Comparison of ENCODE assay signal across 23 mouse cellular contexts in genomic region chr13:29278156-29278555, GRCm38 (mm10).
DNase-seq lines count a peak whose midpoint lies in the region; ATAC-seq and TF ChIP-seq lines count a peak whose summit lies in the region.
"Had no signal": no experiment of that assay in that cellular context is flagged by ENCODE, and none has a peak within 500 bp of the region (broad histone marks: within the 10 kb centered on the region; RNA-seq: fewer than 3 reads in every experiment).

No protein-coding gene starts in this region.

- no peak for TF ChIP-seq POLR2A in liver, adult 2 months (IDR thresholded peaks at IDR 0.05; ENCODE audit: extremely low read depth, insufficient read depth, low read length)

- in situ Hi-C loops in ES-E14 (cut with MboI; ENCODE audit: low sequenced_read_pairs in 2 of 2, unreplicated experiment in 2 of 2), result no loop called here

- DNase-seq in liver, adult 2 months (ENCODE audit: extremely low read depth, low read depth, low spot score), result peak; percentile 5
- DNase-seq in liver, embryonic 11.5 days (ENCODE audit: low spot score), result no peak
- peak; percentile 8 for DNase-seq in lung, postnatal 36 days
- DNase-seq in lung, postnatal 25 days (ENCODE audit: low spot score), result no peak
- peak; percentile 37 for DNase-seq in ES-E14 (ENCODE audit: low read depth, low spot score)
- DNase-seq in yolk sac, embryonic 10.5 days (ENCODE audit: low spot score), result peak; percentile 19
- DNase-seq in T-cell, adult 2 months (ENCODE audit: low spot score), result no peak
- DNase-seq in layer of hippocampus, adult 9-10 months (ENCODE audit: low spot score), result no peak
- DNase-seq: adrenal gland, adult 2 months; adrenal gland, postnatal 14 days; cerebellum, adult 11 months; cerebellum, adult 2 months; cerebellum, adult 9-11 months; cerebellum, postnatal 25 days; gastrocnemius, postnatal 25 days; heart, adult 2 months had no signal

- H3K79me2 ChIP-seq in liver, adult 2 months (ENCODE audit: control insufficient read depth, insufficient read depth, low read length), result no peaks in the 10 kb centered on the region

- H3K9me3 ChIP-seq in liver, embryonic 11.5 days (ENCODE audit: control insufficient read depth, low read length), result no peaks in the 10 kb centered on the region
- H3K9me3 ChIP-seq in ES-E14 (ENCODE audit: control insufficient read depth, insufficient read depth, low read depth, low read length), result no peaks in the 10 kb centered on the region
- H3K9me3 ChIP-seq: embryonic facial prominence, embryonic 12.5 days; embryonic facial prominence, embryonic 15.5 days; hindbrain, embryonic 12.5 days; hindbrain, embryonic 15.5 days had no signal

- no peak for ATAC-seq in liver, embryonic 11.5 days (replicated peaks; ENCODE audit: low FRiP score)
- ATAC-seq: CD4-positive, CD25-positive, alpha-beta regulatory T cell, adult 4 months; forebrain, embryonic 14.5 days had no signal

- H3K4me3 ChIP-seq in liver, adult 2 months (ENCODE audit: insufficient read depth, low read depth, low read length), result no peak overlapping the region
- no peak overlapping the region for H3K4me3 ChIP-seq in liver, embryonic 11.5 days (ENCODE audit: low read depth, low read length)
- H3K4me3 ChIP-seq in ES-E14 (ENCODE audit: insufficient read depth in 1 of 2, low read depth in 1 of 2, low read length in 2 of 2, poor library complexity in 1 of 2, severe bottlenecking in 1 of 2), result no peak overlapping the region
- H3K4me3 ChIP-seq: embryonic facial prominence, embryonic 12.5 days; embryonic facial prominence, embryonic 15.5 days; heart, adult 2 months; hindbrain, embryonic 12.5 days; hindbrain, embryonic 15.5 days had no signal

- H3K4me2 ChIP-seq in liver, embryonic 11.5 days, result no peak overlapping the region
- H3K4me2 ChIP-seq: embryonic facial prominence, embryonic 12.5 days; embryonic facial prominence, embryonic 15.5 days; heart, embryonic 11.5 days; hindbrain, embryonic 12.5 days; hindbrain, embryonic 15.5 days had no signal

- no peak overlapping the region for H3K9ac ChIP-seq in liver, adult 2 months (ENCODE audit: low read depth, low read length)
- no peak overlapping the region for H3K9ac ChIP-seq in liver, embryonic 11.5 days (ENCODE audit: low read depth, low read length)
- no peak overlapping the region for H3K9ac ChIP-seq in ES-E14 (ENCODE audit: insufficient read depth, low read depth, low read length, poor library complexity, severe bottlenecking)
- H3K9ac ChIP-seq: embryonic facial prominence, embryonic 12.5 days; embryonic facial prominence, embryonic 15.5 days; hindbrain, embryonic 12.5 days; hindbrain, embryonic 15.5 days had no signal

- no peaks in the 10 kb centered on the region for H3K36me3 ChIP-seq in liver, adult 2 months (ENCODE audit: control insufficient read depth, insufficient read depth, low read length)
- no peaks in the 10 kb centered on the region for H3K36me3 ChIP-seq in liver, embryonic 11.5 days (ENCODE audit: control insufficient read depth, insufficient read depth, low read length)
- no peaks in the 10 kb centered on the region for H3K36me3 ChIP-seq in ES-E14 (ENCODE audit: control insufficient read depth, insufficient read depth, low read length, poor library complexity, severe bottlenecking)
- H3K36me3 ChIP-seq: embryonic facial prominence, embryonic 12.5 days; embryonic facial prominence, embryonic 15.5 days; hindbrain, embryonic 12.5 days; hindbrain, embryonic 15.5 days had no signal

- WGBS in liver, adult 2 months, result 32% methylated on average over 4 of the region's 4 CpGs
- WGBS in liver, embryonic 11.5 days, result 58% methylated on average over 4 of the region's 4 CpGs

- H3K27me3 ChIP-seq in liver, adult 2 months (ENCODE audit: control insufficient read depth, insufficient read depth, low read length), result no peaks in the 10 kb centered on the region
- no peaks in the 10 kb centered on the region for H3K27me3 ChIP-seq in liver, embryonic 11.5 days (replicated peaks; ENCODE audit: control insufficient read depth, insufficient read depth, low read length)
- H3K27me3 ChIP-seq: embryonic facial prominence, embryonic 12.5 days; embryonic facial prominence, embryonic 15.5 days; hindbrain, embryonic 12.5 days; hindbrain, embryonic 15.5 days had no signal

- no peaks in the 10 kb centered on the region for H3K4me1 ChIP-seq in liver, adult 2 months (ENCODE audit: control insufficient read depth, insufficient read depth, low read length)
- H3K4me1 ChIP-seq in liver, embryonic 11.5 days (replicated peaks; ENCODE audit: control insufficient read depth, insufficient read depth, low read length), result no peaks in the 10 kb centered on the region
- peaks cover 0 to 4% of the 10 kb centered on the region in 2 experiments; a peak in 2 of 4 replicates for H3K4me1 ChIP-seq in ES-E14 (ENCODE audit: control insufficient read depth in 2 of 2, insufficient read depth in 2 of 2, low read length in 2 of 2, poor library complexity in 1 of 2)
- H3K4me1 ChIP-seq: embryonic facial prominence, embryonic 12.5 days; embryonic facial prominence, embryonic 15.5 days had no signal

- no peak overlapping the region for H3K27ac ChIP-seq in liver, adult 2 months (replicated peaks; ENCODE audit: insufficient read depth, low read depth, low read length)
- H3K27ac ChIP-seq in liver, embryonic 11.5 days (ENCODE audit: low read depth, low read length), result no peak overlapping the region
- H3K27ac ChIP-seq in ES-E14 (ENCODE audit: insufficient read depth, low read depth, low read length, poor library complexity, severe bottlenecking), result no peak overlapping the region
- H3K27ac ChIP-seq: embryonic facial prominence, embryonic 12.5 days; embryonic facial prominence, embryonic 15.5 days; heart, adult 2 months; hindbrain, embryonic 12.5 days; hindbrain, embryonic 15.5 days had no signal

- TF ChIP-seq CTCF in liver, adult 2 months (IDR thresholded peaks at IDR 0.05; ENCODE audit: low read depth, low read length), result no peak

TF ChIP-seq in ES-E14, 5 proteins besides CTCF, POLR2A, EP300 and RAD21:
- no peak for TF ChIP-seq HCFC1 (IDR thresholded peaks at IDR 0.05; ENCODE audit: borderline replicate concordance, insufficient read depth, low read length)
- no peak for TF ChIP-seq MAFK (IDR thresholded peaks at IDR 0.05; ENCODE audit: insufficient read depth, low read depth, low read length)
- TF ChIP-seq ZNF384 (IDR thresholded peaks at IDR 0.05; ENCODE audit: low read depth, low read length), result no peak
- no peak for TF ChIP-seq ZC3H11A (IDR thresholded peaks at IDR 0.05; ENCODE audit: borderline replicate concordance, low read depth, low read length)
- TF ChIP-seq CHD2 (IDR thresholded peaks at IDR 0.05; ENCODE audit: low read depth, low read length), result 0 out of 2 replicates have a peak, but pooled peaks have one; percentile 31

Comparison
In these comparisons a context has a peak if more than half of its experiments do, and no peak if none do; other contexts are left out.
1. DNase-seq: peak in liver, adult 2 months (single experiment), lung, postnatal 36 days (single experiment), ES-E14 (single experiment) and yolk sac, embryonic 10.5 days (single experiment); none in liver, embryonic 11.5 days (single experiment), lung, postnatal 25 days (single experiment), T-cell, adult 2 months (single experiment) and layer of hippocampus, adult 9-10 months (single experiment).